Mouse (Mus musculus) megakaryocyte, embryonic 14.5 days (primary cell): ENCODE data around the gene Ablim2. TPM values are rescaled to one million over a fixed set of nuclear protein-coding genes. Genes with fewer than 3 reads are reported as not detected.

Experiments used
- H3K27me3 ChIP-seq: replicated peaks from 2 replicates; pipeline ENCODE3; 2012; ENCODE audit warnings: inconsistent platforms
- H3K36me3 ChIP-seq: replicated peaks from 2 replicates; pipeline ENCODE3; 2012; ENCODE audit warnings: low read length, inconsistent platforms, mixed read lengths
- H3K4me1 ChIP-seq: 2 replicates; pipeline ENCODE4 v1.6.1; 2012; ENCODE audit warnings: inconsistent platforms
- H3K4me3 ChIP-seq: replicated peaks from 2 replicates; pipeline ENCODE3; 2012; ENCODE audit warnings: moderate library complexity, mild to moderate bottlenecking, inconsistent platforms
- H3K9me3 ChIP-seq: 2 replicates; pipeline ENCODE4 v1.6.1; 2012; ENCODE audit warnings: inconsistent platforms
- FLI1 ChIP-seq: IDR thresholded peaks from 2 replicates; pipeline ENCODE4 v1.6.1; 2012; ENCODE audit warnings: low read length, inconsistent platforms, mixed read lengths
- GATA1 ChIP-seq: IDR thresholded peaks from 3 replicates; pipeline ENCODE4 v1.6.1; 2012; ENCODE audit warnings: mixed read lengths, low read length, inconsistent platforms, borderline replicate concordance
- polyA plus RNA-seq: library from polyadenylated mRNA; stranded (reverse); fragments of >175 nt; gene quantifications from 2 replicates; pipeline ENCODE4 v1.2.3, GENCODE M21; 2012; ENCODE audit warnings: low replicate concordance; ENCODE audit not compliant: insufficient read depth

Ablim2 gene
- polyA plus RNA-seq, 1 experiment, result 0.28 TPM

DNA sequence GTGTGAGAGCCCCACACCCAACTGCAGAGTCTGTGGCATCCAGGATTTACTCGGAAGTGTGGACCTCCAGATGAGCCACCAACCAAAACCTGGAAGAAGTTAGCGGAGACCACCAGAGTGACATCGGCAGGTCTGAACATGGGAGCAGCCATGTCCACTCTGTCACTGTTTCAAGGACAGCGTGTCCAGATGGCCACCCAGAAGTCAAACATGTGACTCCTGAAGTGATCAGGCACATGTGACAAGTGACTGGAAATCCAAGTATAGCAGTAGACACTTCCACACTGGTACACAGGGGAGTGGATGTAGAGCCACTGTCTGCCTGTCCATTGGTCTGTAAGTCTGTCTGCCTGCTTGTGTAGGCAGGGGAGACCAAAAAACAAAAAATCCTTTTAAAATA, 47.0 kb downstream of the Ablim2 start:
- Histone ChIP-seq H3K4me3 (no peak overlapping the region), H3K4me1 (no peaks in the 10 kb centered on the region)

DNA sequence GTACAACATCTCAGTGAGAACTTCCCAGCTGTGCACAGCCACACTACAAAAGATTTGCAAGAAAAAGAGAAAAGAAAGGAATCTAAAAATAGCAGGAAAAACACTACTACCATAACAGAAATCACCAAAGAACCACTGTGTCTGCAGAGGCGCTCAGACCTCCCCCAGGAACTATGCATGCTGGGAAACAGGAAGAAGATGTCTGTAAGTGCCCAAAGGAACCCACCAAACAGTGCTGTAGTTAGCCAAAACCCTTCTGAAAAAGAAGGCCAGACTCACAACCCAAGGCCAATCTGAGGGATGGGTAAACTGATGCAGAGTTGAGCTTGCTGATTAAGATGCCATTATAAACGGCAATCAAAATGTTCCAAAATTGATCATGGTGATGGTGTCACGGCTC, 47.5 kb downstream of the Ablim2 start:
- Histone ChIP-seq H3K4me1 (no peaks in the 10 kb centered on the region), H3K36me3 (no peaks in the 10 kb centered on the region), H3K9me3 (no peaks in the 10 kb centered on the region), H3K27me3 (peaks cover 75% of the 10 kb centered on the region), H3K4me3 (no peak overlapping the region)
- no peak for TF ChIP-seq FLI1
- no peak for TF ChIP-seq GATA1

More for the DNA sequence above, 47.0 kb downstream of the Ablim2 start:
- TF ChIP-seq GATA1, result no peak
- no peak for TF ChIP-seq FLI1
- Histone ChIP-seq H3K9me3 (no peaks in the 10 kb centered on the region), H3K36me3 (no peaks in the 10 kb centered on the region), H3K27me3 (peaks cover 75% of the 10 kb centered on the region)

DNA sequence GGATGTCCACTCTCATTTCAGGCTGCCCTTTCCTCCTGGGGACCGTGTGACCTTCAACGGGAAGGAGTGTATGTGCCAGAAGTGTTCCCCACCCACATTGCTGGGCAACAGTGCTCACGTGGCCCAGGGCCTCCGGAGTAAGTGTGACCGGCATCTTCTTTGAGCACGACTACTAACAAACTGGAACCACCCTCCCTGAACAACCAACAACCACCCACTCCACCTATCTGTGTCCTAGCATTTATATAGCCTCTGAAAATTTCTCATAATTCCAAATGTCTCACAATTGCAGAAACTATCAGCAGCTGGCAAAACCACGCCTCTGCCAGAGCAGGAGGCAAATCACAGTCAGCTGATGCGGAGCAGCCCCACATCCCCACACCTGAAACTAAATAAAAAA, 49.3 kb downstream of the Ablim2 start:
- Histone ChIP-seq H3K9me3 (no peaks in the 10 kb centered on the region), H3K27me3 (peaks cover 76% of the 10 kb centered on the region), H3K36me3 (no peaks in the 10 kb centered on the region), H3K4me3 (no peak overlapping the region), H3K4me1 (no peaks in the 10 kb centered on the region; the same call in 1 of the 2 replicates)
- TF ChIP-seq FLI1 (no peak), GATA1 (no peak)

DNA sequence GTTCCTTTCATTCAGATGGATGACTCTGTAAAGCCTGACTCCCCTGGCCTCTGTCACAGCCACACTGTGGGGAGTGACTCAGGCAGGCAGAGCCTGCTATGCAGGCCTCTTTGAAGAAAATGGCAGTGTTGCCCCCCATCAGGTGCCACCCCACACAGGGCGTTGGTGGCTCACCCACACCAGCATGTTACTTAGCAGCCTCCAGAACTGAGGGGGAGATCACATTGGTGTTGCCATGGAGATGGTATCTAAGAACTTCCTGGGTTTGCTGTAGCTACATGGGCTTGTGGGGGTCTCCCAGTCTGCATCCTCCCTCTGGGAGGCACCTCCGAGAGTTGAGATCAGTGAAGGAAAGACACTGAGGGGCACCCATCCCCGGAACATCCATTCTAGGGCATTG, 52.8 kb downstream of the Ablim2 start:
- peaks cover 74% of the 10 kb centered on the region for H3K27me3 ChIP-seq
- H3K9me3 ChIP-seq, result no peaks in the 10 kb centered on the region
- H3K36me3 ChIP-seq, result no peaks in the 10 kb centered on the region
- no peak overlapping the region for H3K4me3 ChIP-seq
- TF ChIP-seq FLI1 (no peak), GATA1 (no peak)
- H3K4me1 ChIP-seq, result no peaks in the 10 kb centered on the region; the same call in 1 of the 2 replicates

DNA sequence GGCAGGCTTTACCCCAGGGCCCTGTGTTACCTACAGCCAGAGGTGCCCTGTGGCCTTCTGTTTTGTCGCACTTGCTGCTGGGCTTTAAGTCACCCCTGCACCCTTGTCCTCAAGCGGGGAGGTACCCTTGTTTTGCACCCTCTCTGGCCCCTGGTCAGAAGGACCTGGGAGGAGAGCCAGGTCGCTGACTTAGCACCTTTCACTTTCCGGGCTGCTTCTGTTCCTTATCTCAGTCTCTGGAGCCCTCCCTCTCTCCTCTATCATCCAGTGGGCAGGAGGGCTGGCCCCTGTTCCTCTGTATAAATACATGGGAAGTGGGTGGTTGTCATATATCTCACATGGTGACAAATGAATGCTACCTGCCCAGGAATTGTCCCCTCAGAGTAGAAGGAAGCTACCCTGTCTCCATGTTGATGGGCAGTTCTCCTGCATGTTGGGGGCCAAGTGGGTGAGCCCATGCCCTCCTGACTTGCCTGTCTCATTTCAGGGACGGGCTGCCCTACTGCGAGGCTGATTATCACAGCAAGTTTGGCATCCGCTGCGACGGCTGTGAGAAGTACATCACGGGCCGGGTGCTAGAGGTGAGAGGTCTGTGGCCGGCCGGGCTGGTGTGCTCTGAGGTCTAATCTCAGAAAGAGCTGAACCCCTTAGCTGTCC, 54.1 kb downstream of the Ablim2 start:
- Histone ChIP-seq H3K9me3 (no peaks in the 10 kb centered on the region), H3K27me3 (peaks cover 73% of the 10 kb centered on the region), H3K4me3 (no peak overlapping the region), H3K36me3 (no peaks in the 10 kb centered on the region), H3K4me1 (no peaks in the 10 kb centered on the region; the same call in 1 of the 2 replicates)
- TF ChIP-seq FLI1, result no peak
- TF ChIP-seq GATA1, result no peak

DNA sequence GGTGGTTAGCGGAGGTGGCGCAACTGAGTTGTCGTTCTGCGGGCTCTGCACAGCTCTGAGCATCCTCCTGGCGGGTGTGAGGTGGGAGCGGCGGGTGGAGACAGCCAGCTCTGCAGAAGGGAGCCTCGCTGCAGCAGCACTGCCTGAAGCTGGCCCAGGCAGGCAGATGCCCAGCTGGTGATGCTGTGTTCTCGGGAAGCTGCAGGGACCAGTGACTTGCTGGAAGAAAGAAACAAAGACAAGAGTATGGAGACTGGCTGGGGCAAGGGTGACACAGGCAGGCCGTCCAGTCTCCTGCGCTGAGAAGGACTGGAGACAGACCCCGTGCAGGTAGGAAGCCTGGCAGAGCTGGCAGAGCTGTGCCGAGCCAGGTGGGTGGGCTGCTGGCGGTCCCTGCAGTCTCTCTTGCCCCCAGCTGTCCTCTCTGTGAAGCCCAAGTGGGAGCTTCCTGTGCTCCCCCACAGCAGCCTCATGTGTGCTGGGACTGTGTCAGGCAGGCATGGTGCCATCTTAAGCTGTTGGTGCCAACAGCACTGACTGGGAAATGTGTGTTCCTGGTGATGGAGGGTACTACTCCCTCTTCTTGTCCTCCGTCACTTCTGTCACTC, 56.8 kb downstream of the Ablim2 start:
- no peaks in the 10 kb centered on the region; the same call in 1 of the 2 replicates for H3K4me1 ChIP-seq
- no peak for TF ChIP-seq GATA1
- TF ChIP-seq FLI1, result no peak
- no peaks in the 10 kb centered on the region for H3K36me3 ChIP-seq
- H3K27me3 ChIP-seq, result peaks cover 71% of the 10 kb centered on the region
- no peaks in the 10 kb centered on the region for H3K9me3 ChIP-seq
- no peak overlapping the region for H3K4me3 ChIP-seq

DNA sequence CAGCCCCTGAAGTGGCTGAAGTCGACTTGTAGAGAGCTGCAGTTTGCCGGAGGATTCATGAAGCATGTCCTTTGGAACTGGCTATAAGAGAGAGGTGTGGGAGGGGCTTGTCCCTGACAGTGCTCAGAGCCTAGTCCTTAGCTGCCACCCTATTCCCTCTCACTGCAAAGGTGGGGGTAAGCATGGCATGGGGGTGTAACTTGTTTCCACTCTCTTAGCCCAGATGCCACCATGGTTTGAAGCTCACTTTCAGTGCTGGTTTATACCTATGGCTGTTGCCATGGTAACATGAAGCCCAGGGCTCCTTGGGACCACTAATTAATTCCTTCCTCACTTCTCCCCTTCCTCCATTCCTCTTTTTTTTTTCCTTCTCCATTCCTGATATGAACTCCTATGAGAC, 57.4 kb downstream of the Ablim2 start:
- Histone ChIP-seq H3K9me3 (no peaks in the 10 kb centered on the region), H3K4me1 (no peaks in the 10 kb centered on the region; the same call in 1 of the 2 replicates), H3K4me3 (no peak overlapping the region), H3K27me3 (peaks cover 70% of the 10 kb centered on the region), H3K36me3 (no peaks in the 10 kb centered on the region)
- TF ChIP-seq GATA1 (no peak), FLI1 (no peak)

DNA sequence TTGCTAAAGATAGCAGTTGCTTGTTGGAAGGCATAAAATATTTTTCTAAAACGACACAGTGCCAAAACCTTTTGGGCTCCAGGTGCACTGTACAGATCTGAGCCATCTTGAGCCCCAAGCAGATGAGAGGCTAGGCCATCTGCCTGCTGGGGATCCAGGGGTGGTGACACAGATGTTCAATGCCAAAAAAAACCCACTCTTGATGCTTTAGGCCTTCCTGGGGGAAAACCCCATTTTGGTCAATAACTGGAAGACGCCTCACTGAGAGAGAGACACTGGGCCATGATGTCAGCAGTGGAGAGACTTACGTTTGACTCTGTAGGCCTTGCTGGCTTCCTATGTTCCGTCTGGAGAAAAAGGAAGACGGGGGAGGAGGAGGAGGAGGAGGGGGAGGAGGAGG, 59.6 kb downstream of the Ablim2 start:
- no peak for TF ChIP-seq FLI1
- no peak for TF ChIP-seq GATA1
- Histone ChIP-seq H3K36me3 (no peaks in the 10 kb centered on the region), H3K27me3 (peaks cover 60% of the 10 kb centered on the region), H3K4me3 (no peak overlapping the region), H3K4me1 (no peaks in the 10 kb centered on the region), H3K9me3 (no peaks in the 10 kb centered on the region)

DNA sequence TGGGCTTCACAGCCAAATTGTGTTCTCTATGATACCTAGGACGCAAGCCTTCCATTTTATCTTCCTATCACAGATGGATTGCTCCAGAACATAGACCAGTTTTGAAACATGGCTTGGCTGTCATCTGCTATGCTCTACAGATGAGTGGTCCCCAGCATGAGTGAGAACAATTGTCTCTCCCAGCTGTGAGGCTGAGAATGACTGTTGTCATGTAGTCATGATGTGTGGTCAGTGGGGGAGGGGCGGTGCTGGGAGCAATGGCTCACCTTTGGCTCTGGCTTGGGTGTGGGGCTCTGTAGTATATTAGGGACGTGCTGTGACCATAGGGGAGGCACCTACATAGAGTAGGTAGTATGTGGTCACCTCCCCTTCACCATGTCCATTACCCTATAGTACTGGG, 60.2 kb downstream of the Ablim2 start:
- H3K9me3 ChIP-seq, result no peaks in the 10 kb centered on the region
- H3K4me1 ChIP-seq, result no peaks in the 10 kb centered on the region
- no peaks in the 10 kb centered on the region for H3K36me3 ChIP-seq
- TF ChIP-seq GATA1 (no peak), FLI1 (no peak)
- H3K4me3 ChIP-seq, result peak overlapping the region; percentile 23
- peaks cover 64% of the 10 kb centered on the region for H3K27me3 ChIP-seq

DNA sequence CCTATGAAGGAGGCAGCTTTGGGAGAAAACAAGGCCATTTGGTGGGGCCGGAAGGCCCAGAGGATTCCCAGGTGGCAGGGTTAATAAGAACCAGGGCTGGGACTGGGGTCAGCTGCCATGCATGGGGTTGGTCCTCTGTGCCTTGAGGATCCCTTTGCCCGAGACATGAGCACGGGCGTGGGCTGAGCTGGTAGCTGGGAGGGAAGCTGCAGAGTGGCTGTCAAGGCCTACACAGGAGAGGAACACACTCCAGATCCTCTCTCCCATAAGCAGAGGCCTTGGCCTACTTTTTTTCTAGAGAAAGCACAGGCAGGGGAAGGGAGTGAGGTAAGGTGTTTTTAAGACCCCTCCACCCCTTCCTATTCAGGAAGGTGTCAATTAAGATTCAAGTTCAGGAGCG, 65.0 kb downstream of the Ablim2 start:
- TF ChIP-seq GATA1, result no peak
- no peak for TF ChIP-seq FLI1
- H3K4me1 ChIP-seq, result no peaks in the 10 kb centered on the region
- H3K36me3 ChIP-seq, result no peaks in the 10 kb centered on the region
- peaks cover 60% of the 10 kb centered on the region for H3K27me3 ChIP-seq
- H3K4me3 ChIP-seq, result no peak overlapping the region
- no peaks in the 10 kb centered on the region for H3K9me3 ChIP-seq
